Mouse (Mus musculus) liver, postnatal 0 days (tissue): ENCODE data around the gene Syt15. TPM values are rescaled to one million over a fixed set of nuclear protein-coding genes. Genes with fewer than 3 reads are reported as not detected.

Experiments used
- ATAC-seq: fragments of 200-750 bp; cut with Nextera tagmentation; 2 replicates; pipeline ENCODE4 v1.8.0; 2017; ENCODE audit warnings: mild to moderate bottlenecking, moderate library complexity
- DNase-seq: peaks from one replicate; pipeline ENCODE4 v3.0.0-alpha.2; 2016
- H3K27ac ChIP-seq: fragments of 300-500 bp; sonication (generic); 2 replicates; pipeline ENCODE4 v1.5.1; 2014; ENCODE audit warnings: antibody characterized with exemption, moderate library complexity, mild to moderate bottlenecking, low read depth
- H3K27me3 ChIP-seq: fragments of 300-500 bp; sonication (generic); 2 replicates; pipeline ENCODE4 v1.6.1; 2014; ENCODE audit warnings: low read length, control low read depth, mixed read lengths; ENCODE audit not compliant: insufficient read depth
- H3K36me3 ChIP-seq: fragments of 300-500 bp; sonication (generic); replicated peaks from 2 replicates; pipeline ENCODE4 v1.6.1; 2014; ENCODE audit warnings: mild to moderate bottlenecking, control low read depth, low read length, moderate library complexity, mixed read lengths; ENCODE audit not compliant: insufficient read depth
- H3K4me1 ChIP-seq: fragments of 300-500 bp; sonication (generic); 2 replicates; pipeline ENCODE4 v1.6.1; 2014; ENCODE audit warnings: antibody characterized with exemption, mild to moderate bottlenecking, control low read depth; ENCODE audit not compliant: insufficient read depth
- H3K4me2 ChIP-seq: fragments of 300-500 bp; sonication (generic); 2 replicates; pipeline ENCODE4 v1.6.1; 2014; ENCODE audit warnings: low read depth, mild to moderate bottlenecking, low read length, moderate library complexity, mixed read lengths
- H3K4me3 ChIP-seq: fragments of 300-500 bp; sonication (generic); 2 replicates; pipeline ENCODE4 v1.5.1; 2014; ENCODE audit warnings: low read depth, low read length
- H3K9ac ChIP-seq: fragments of 300-500 bp; sonication (generic); replicated peaks from 2 replicates; pipeline ENCODE4 v1.6.1; 2014; ENCODE audit warnings: mild to moderate bottlenecking, moderate library complexity
- H3K9me3 ChIP-seq: fragments of 300-500 bp; sonication (generic); 2 replicates; pipeline ENCODE4 v1.6.1; 2016; ENCODE audit warnings: mild to moderate bottlenecking, control low read depth, low read length, mixed read lengths
- CTCF ChIP-seq: sonication (generic); IDR thresholded peaks from 2 replicates; pipeline ENCODE4 v1.5.1; 2016; ENCODE audit warnings: antibody characterized with exemption, low read depth
- EP300 ChIP-seq: IDR thresholded peaks from 2 replicates; pipeline ENCODE4 v1.6.1; 2016; ENCODE audit warnings: antibody characterized with exemption, low read depth, mild to moderate bottlenecking
- WGBS: fragments of 180-500 bp; shearing (Covaris S2); extraction: QIAGEN DNeasy Blood & Tissue Kit; methylation state at CpG from one replicate; pipeline ENCODE4 v1.1.7; 2014; ENCODE audit not compliant: insufficient replicate concordance; 5-methylcytosine and 5-hydroxymethylcytosine counted together
- polyA plus RNA-seq: library from polyadenylated mRNA; unstranded; fragments of >200 nt; fragmentation: Nextera tagmentation; extraction: Ambion mirVana; gene quantifications from 2 replicates; pipeline ENCODE4 v1.2.1, GENCODE M21; 2015

The Syt15 gene
- polyA plus RNA-seq, 1 experiment from 2014 or later: 0.07 TPM

DNA sequence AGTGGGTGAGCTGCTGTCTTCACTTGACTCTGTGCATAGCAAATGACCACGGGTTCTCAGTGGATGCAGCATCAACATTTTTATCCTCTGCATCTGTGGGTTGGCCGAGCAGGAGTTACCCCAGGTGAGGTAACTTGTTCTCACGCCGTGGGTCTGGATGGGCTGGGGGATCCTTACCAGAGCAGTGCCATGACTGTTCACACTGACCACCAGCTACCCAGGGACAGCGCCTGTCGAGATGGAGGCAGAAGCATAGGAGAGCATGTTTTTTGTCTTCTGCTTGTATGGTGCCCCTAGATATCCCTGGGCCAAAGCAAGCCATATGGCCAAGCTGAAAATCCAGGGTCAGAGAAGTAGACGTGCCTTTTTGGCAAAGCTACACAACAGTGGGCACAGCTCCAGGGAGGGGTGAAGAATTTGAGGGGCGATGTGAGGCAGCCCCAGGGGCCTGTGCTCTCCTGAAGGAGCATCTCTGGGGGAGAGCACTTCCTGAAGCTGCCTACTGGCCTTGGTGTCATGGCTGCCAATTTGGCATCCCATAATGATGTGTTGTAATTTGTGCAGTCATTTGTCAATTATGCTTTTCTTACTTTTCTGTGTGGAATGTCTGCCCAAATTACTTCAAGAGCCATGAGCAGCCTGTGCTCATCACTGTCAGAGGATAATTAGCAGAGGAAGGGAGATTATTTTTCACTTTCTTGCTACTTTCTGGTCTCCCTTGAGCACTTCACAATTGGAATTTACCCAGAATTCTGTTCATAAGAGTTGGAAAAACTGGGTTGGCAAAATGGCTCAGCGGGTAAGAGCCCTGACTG lies 13.7 kb downstream of the Syt15 start:
- Histone ChIP-seq H3K27ac (no peak overlapping the region), H3K27me3 (no peaks in the 10 kb centered on the region), H3K4me3 (no peak overlapping the region), H3K4me1 (no peaks in the 10 kb centered on the region), H3K9me3 (no peaks in the 10 kb centered on the region), H3K4me2 (no peak overlapping the region), H3K9ac (no peak overlapping the region), H3K36me3 (peaks cover 14% of the 10 kb centered on the region)
- 80% methylated on average over 9 of the region's 9 CpGs for WGBS
- ATAC-seq: no peak
- no peak for DNase-seq
- TF ChIP-seq EP300: no peak
- no peak for TF ChIP-seq CTCF

DNA sequence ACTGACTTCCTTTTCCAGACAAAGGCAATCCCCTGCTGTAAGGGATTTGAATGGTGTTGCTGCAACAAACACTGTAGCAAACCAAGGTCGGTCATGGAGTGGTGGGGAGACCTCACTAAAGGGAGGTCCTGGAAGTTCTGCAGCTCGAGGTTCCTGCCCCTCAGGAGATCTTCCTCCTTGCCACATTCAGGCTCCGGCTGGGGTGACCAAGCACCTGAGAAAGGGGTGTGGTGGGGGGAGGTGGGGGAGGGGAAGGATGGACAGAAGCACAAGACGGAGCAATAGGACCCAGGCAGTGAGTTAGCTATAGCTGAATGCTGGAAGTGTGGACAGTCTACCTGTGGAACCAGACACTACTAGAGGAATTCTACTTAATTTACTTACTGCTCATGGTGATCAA lies 14.5 kb downstream of the Syt15 start:
- Histone ChIP-seq H3K9me3 (no peaks in the 10 kb centered on the region), H3K27ac (no peak overlapping the region), H3K36me3 (peaks cover 14% of the 10 kb centered on the region), H3K9ac (no peak overlapping the region), H3K4me3 (no peak overlapping the region), H3K4me2 (no peak overlapping the region), H3K4me1 (no peaks in the 10 kb centered on the region), H3K27me3 (no peaks in the 10 kb centered on the region)
- DNase-seq: no peak
- ATAC-seq: no peak
- WGBS: 69% methylated on average over 4 of the region's 4 CpGs
- no peak for TF ChIP-seq CTCF
- no peak for TF ChIP-seq EP300

DNA sequence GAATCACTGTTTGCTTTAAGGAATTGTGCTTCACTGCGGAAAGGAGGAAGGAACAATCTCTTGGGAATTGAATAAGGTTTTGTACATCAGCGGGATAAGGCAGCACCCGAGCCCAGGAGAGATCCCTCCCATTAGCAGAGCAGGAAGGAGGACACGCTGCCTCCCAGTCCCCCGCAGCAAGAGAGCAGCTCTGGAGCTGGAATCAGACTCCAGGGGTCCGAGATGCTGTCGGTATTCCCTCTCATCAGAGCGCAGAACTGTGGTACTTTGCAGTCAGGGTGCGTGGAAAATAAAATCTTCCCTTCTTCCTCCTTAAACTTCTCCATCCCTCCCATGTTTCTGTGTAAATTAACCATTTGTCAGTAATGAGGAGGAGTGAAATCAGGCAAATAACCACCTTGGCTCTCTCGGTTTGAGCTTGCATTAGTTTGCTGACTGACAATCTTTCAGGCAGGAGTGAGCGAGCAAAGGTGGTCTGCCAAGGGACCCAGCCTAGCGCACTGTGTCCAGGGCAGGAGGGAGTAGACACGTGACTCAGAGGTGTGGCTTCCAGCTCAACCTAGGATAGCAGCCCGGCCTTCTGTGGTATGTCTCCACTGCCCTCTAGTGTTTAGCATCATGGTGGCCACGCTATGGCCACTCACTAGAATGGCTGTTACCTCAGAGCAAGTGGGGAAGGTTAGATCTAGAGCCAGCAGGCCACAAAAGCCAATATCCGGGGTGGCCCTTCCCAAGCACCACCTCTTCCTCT lies 15.4 kb downstream of the Syt15 start:
- no peak overlapping the region for H3K9ac ChIP-seq
- peak; percentile 97 for ATAC-seq

DNA sequence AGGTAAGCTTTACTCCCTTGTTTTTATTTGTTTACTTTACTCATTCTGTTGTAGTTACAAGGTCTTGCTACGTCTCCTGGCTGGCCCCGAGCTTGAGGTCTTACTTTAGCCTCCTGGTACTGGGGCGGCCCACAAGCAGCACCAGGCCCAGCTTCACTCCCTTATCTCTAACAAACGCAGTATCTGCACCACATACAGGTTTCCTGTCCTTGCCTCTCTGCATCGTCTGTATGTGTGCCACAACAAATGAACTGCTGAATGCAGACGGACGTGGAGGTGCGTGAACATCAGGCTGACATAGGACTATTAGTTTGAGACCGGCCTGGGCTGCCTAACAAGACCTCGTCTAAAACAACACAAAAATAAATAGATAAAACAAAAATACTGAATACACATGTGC lies 20.9 kb downstream of the Syt15 start:
- TF ChIP-seq EP300 (no peak), CTCF (no peak)
- DNase-seq (no peak), ATAC-seq (peak; percentile 28; the same call in 1 of the 2 replicates)
- no peaks in the 10 kb centered on the region for H3K9me3 ChIP-seq
- H3K9ac ChIP-seq: no peak overlapping the region
- 35% methylated on average over 10 of the region's 10 CpGs for WGBS
- no peaks in the 10 kb centered on the region for H3K27me3 ChIP-seq
- H3K4me2 ChIP-seq: no peak overlapping the region
- H3K4me1 ChIP-seq: no peaks in the 10 kb centered on the region; the same call in 1 of the 2 replicates
- H3K27ac ChIP-seq: peak overlapping the region; percentile 70
- no peak overlapping the region for H3K4me3 ChIP-seq
- peaks cover 10% of the 10 kb centered on the region for H3K36me3 ChIP-seq

More for the DNA sequence above, 15.4 kb downstream of the Syt15 start:
- no peak overlapping the region for H3K27ac ChIP-seq
- 25% methylated on average over 16 of the region's 16 CpGs for WGBS
- no peak overlapping the region for H3K4me3 ChIP-seq
- peak overlapping the region; percentile 49 for H3K4me2 ChIP-seq
- H3K27me3 ChIP-seq: no peaks in the 10 kb centered on the region
- peaks cover 14% of the 10 kb centered on the region for H3K36me3 ChIP-seq
- H3K9me3 ChIP-seq: no peaks in the 10 kb centered on the region
- peak; percentile 67 for DNase-seq
- TF ChIP-seq EP300 (no peak), CTCF (peak; percentile 89)
- H3K4me1 ChIP-seq: no peaks in the 10 kb centered on the region

DNA sequence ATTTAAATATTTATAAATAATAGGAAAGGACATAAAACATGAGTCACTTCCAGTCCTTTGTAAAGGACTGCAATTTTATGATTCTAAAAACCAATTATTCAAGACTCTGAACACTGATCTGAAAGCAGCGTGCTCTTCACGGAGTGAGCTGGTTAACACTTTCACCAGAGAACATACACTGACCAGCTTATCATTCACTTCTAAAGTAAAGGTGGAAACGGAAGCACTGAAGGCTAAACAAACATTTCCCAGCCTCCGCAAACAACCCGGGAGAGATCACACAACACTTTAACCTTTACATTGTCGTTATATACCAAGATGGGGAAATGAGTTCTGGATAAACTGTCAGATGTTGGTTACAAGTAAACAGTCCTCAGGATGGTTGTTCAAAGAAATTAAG lies 21.3 kb downstream of the Syt15 start:
- H3K9ac ChIP-seq: no peak overlapping the region
- H3K4me3 ChIP-seq: no peak overlapping the region
- no peak overlapping the region for H3K4me2 ChIP-seq
- H3K27me3 ChIP-seq: no peaks in the 10 kb centered on the region
- TF ChIP-seq CTCF (no peak), EP300 (no peak)
- DNase-seq (no peak), ATAC-seq (peak; percentile 91)
- 55% methylated on average over 6 of the region's 6 CpGs for WGBS
- H3K4me1 ChIP-seq: no peaks in the 10 kb centered on the region; the same call in 1 of the 2 replicates
- H3K9me3 ChIP-seq: no peaks in the 10 kb centered on the region
- peaks cover 10% of the 10 kb centered on the region for H3K36me3 ChIP-seq
- H3K27ac ChIP-seq: peak overlapping the region; percentile 70; the same call in 1 of the 2 replicates

DNA sequence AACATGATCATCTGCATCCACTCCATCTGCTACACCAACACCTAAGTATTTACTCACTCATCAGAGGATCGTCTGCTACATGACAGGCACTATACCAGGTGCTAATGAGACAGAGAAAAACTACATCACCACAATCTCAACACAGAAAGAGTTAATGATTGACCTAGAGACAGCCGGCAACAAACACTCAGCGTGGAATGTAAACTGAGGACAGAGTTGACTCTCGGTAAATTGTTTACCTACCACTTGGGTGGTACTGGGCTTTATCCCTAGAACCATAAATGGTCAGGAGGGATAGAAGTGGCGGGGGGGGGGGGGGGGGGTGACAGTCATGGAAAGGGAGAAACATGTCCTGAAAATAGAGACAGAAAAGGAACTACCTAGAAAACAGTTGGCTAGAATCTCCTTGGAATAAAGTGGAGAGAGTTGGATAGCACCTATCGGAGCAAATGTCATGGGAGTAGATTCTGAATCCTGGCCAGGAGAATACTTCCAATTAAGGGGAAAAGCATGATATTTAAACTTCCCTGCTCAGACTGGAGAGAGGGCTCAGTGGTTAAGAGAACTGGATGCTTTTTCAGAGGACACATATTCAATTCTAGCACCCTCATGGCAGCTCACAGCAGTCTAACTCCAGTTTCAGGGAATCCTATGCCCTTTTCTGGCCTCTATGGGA lies 33.2 kb downstream of the Syt15 start:
- TF ChIP-seq EP300: no peak
- TF ChIP-seq CTCF: no peak
- DNase-seq (no peak), ATAC-seq (no peak)
- Histone ChIP-seq H3K27ac (peak overlapping the region; percentile 23), H3K36me3 (0 out of 2 replicates have a peak, but pooled peaks cover 4% of the 10 kb centered on the region), H3K9ac (no peak overlapping the region), H3K27me3 (no peaks in the 10 kb centered on the region), H3K4me2 (peak overlapping the region; percentile 22; the same call in 1 of the 2 replicates), H3K4me1 (no peaks in the 10 kb centered on the region), H3K9me3 (no peaks in the 10 kb centered on the region), H3K4me3 (no peak overlapping the region)
- WGBS: 63% methylated on average over 6 of the region's 6 CpGs
